Mouse (Mus musculus): ENCODE results near the gene Kcnma1.

DNA sequence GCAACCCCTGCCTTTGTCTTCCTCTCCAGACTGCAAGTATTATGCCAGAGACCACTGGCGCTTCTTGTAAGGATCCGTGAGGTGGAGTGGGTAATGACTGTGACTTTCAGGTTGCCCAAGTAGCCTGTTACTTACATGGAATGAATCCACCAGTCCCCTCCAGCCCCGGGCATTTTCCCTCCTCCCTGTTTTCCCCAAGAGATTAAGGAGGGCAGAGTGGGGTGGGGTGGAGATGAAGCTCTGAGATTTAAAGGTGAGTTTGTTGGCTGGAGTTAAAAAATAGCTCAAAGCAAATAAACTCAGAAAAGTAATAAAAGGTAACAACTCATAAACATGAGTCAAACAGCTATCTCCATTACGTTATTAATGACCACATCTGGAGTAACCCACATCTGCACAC is 624.1 kb downstream of the Kcnma1 start:
- TF ChIP-seq POLR2A (IDR thresholded peaks at IDR 0.05; ENCODE audit: low read depth, low read length) (no peak), CTCF (IDR thresholded peaks at IDR 0.05; ENCODE audit: extremely low read depth, insufficient read length, insufficient replicate concordance, low read depth, low read length) (no peak)
